Mouse (Mus musculus) myocyte (in vitro differentiated cells): Measurements from ENCODE around the gene Psmb6.

ENCODE experiments used
- CEBPB ChIP-seq: IDR thresholded peaks from 2 replicates; pipeline ENCODE4 v1.6.1; 2011; ENCODE audit warnings: mild to moderate bottlenecking, moderate library complexity; ENCODE audit not compliant: poor library complexity, insufficient read depth, severe bottlenecking
- E2F4 ChIP-seq: IDR thresholded peaks from one replicate; pipeline ENCODE4 v1.6.1; 2011; ENCODE audit warnings: mild to moderate bottlenecking, control low read depth, moderate library complexity; ENCODE audit not compliant: insufficient read depth
- MAX ChIP-seq: IDR thresholded peaks from one replicate; pipeline ENCODE4 v1.6.1; 2011; ENCODE audit warnings: low read depth, mild to moderate bottlenecking, control low read depth
- MYOG ChIP-seq, 3 experiments: IDR thresholded peaks; one replicate each; pipeline ENCODE4 v1.6.1; 2011; ENCODE audit warnings: control low read depth in 2 of 3, low read depth in 2 of 3, mild to moderate bottlenecking in 2 of 3; ENCODE audit not compliant: insufficient read length in 2 of 3, control insufficient read depth in 1 of 3, insufficient read depth in 1 of 3
- POLR2A ChIP-seq: IDR thresholded peaks from one replicate; pipeline ENCODE4 v1.6.1; 2011; ENCODE audit warnings: low read depth, mild to moderate bottlenecking, control low read depth, moderate library complexity; ENCODE audit not compliant: insufficient read length
- POLR2AphosphoS2 ChIP-seq: IDR thresholded peaks from one replicate; pipeline ENCODE4 v1.6.1; 2011; ENCODE audit warnings: low read depth, control low read depth; ENCODE audit not compliant: insufficient read length
- REST ChIP-seq: IDR thresholded peaks from one replicate; pipeline ENCODE4 v1.6.1; 2011; ENCODE audit warnings: mild to moderate bottlenecking, control low read depth, moderate library complexity; ENCODE audit not compliant: insufficient read depth, insufficient read length
- SRF ChIP-seq: IDR thresholded peaks from one replicate; pipeline ENCODE4 v1.6.1; 2011; ENCODE audit warnings: low read depth; ENCODE audit not compliant: control insufficient read depth, insufficient read length
- TCF12 ChIP-seq: IDR thresholded peaks from one replicate; pipeline ENCODE4 v1.6.1; 2011; ENCODE audit warnings: mild to moderate bottlenecking, control low read depth; ENCODE audit not compliant: poor library complexity, insufficient read depth, severe bottlenecking
- TCF3 ChIP-seq: IDR thresholded peaks from one replicate; pipeline ENCODE4 v1.6.1; 2011; ENCODE audit warnings: low read depth, control low read depth; ENCODE audit not compliant: insufficient read length
- USF1 ChIP-seq: IDR thresholded peaks from one replicate; pipeline ENCODE4 v1.6.1; 2011; ENCODE audit warnings: low read depth, mild to moderate bottlenecking, control low read depth, moderate library complexity

GRCm38 (mm10) chr11:70573872-70574271 lies 48.7 kb downstream of the Psmb6 start:
- TF ChIP-seq POLR2AphosphoS2 (no peak), TCF12 (no peak), REST (no peak), POLR2A (no peak), USF1 (no peak), MAX (no peak), CEBPB (no peak), TCF3 (no peak), SRF (no peak), E2F4 (no peak), MYOG (IDR thresholded peaks at IDR 0.05; ENCODE audit: control insufficient read depth in 1 of 3, insufficient read depth in 1 of 3, insufficient read length in 2 of 3, low read depth in 2 of 3) (no peak)
